Mouse (Mus musculus) embryonic fibroblast, embryonic 13.5 days (primary cell): ENCODE data around the gene Mthfd1.

Source experiments
- CTCF ChIP-seq: IDR thresholded peaks from 2 replicates; pipeline ENCODE4 v1.5.1; 2011; ENCODE audit warnings: mild to moderate bottlenecking, control low read depth, low read length, moderate library complexity, borderline replicate concordance; ENCODE audit not compliant: insufficient read depth
- POLR2A ChIP-seq: IDR thresholded peaks from 2 replicates; pipeline ENCODE4 v1.6.1; 2011; ENCODE audit warnings: low read depth, mild to moderate bottlenecking, control low read depth, low read length, moderate library complexity

DNA sequence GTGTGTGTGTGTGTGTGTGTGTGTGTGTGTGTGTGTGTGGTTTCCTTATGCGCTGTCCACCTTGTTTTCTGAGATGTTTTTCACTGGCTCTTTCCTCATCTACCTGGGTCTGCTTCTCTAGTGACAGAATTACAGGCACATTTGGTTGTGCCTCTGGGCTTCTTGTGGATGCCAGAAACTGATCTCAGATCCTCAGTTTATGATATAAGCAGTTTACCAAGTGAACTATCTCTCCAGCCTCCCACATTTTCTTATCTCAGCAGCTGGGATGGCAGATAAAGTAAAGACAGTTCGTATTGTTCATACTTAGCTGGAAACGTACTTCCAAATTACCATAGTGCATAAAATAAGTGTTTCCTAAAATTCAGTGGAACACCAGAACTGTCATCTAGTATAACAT lies 14.0 kb upstream of the Mthfd1 start:
- TF ChIP-seq CTCF (no peak), POLR2A (no peak)
